Mouse (Mus musculus) liver, adult 2 months (tissue): ENCODE results near the gene Prkcsh.

Experiments used
- CTCF ChIP-seq: fragments of 200-500 bp; IDR thresholded peaks from 2 replicates; pipeline ENCODE4 v1.5.1; 2011; ENCODE audit warnings: low read depth, low read length, control low read depth
- POLR2A ChIP-seq: fragments of 200-500 bp; IDR thresholded peaks from 2 replicates; pipeline ENCODE4 v1.6.1; 2011; ENCODE audit warnings: low read length, control low read depth; ENCODE audit not compliant: insufficient read depth; ENCODE audit errors: extremely low read depth

DNA sequence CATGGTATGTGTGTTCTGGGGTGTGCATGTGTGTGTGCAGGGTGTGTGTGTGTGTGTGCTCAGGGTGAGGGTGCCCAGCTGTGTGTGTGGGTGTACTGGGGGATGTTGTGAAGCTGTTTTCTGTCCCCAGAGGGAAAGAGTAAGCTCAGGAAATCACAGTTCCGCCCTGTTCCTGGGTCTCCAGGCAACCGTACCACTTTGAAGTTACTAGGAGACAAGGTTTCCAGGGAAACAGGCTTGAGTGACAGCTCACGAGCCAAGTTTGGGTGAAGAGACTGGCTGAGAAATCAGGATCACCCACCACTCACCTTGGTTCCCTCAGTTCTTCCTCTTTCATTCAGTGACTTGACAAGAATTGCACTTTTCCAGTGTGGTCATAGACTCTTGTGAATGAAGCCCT is 49.0 kb upstream of the Prkcsh start:
- TF ChIP-seq POLR2A (no peak), CTCF (no peak)
